Mouse (Mus musculus) embryonic fibroblast, embryonic 13.5 days (primary cell): ENCODE results near the gene Repin1. TPM values are rescaled to one million over a fixed set of nuclear protein-coding genes. Genes with fewer than 3 reads are reported as not detected.

ENCODE experiments used
- H3K27ac ChIP-seq: 2 replicates; pipeline ENCODE4 v1.5.1; 2012; ENCODE audit warnings: low read length, control low read depth, inconsistent platforms; ENCODE audit not compliant: insufficient read depth
- H3K4me1 ChIP-seq: 2 replicates; pipeline ENCODE4 v1.6.1; 2011; ENCODE audit warnings: low read length; ENCODE audit not compliant: control insufficient read depth, insufficient read depth
- H3K4me3 ChIP-seq: 2 replicates; pipeline ENCODE4 v1.5.1; 2011; ENCODE audit warnings: mild to moderate bottlenecking, control low read depth, low read length; ENCODE audit not compliant: insufficient read depth
- CTCF ChIP-seq: IDR thresholded peaks from 2 replicates; pipeline ENCODE4 v1.5.1; 2011; ENCODE audit warnings: mild to moderate bottlenecking, control low read depth, low read length, moderate library complexity, borderline replicate concordance; ENCODE audit not compliant: insufficient read depth
- POLR2A ChIP-seq: IDR thresholded peaks from 2 replicates; pipeline ENCODE4 v1.6.1; 2011; ENCODE audit warnings: low read depth, mild to moderate bottlenecking, control low read depth, low read length, moderate library complexity
- polyA plus RNA-seq: library from polyadenylated mRNA; stranded (reverse); fragments of >200 nt; gene quantifications from 2 replicates; pipeline ENCODE4 v1.2.4, GENCODE M21; 2011; ENCODE audit warnings: low read depth; ENCODE audit not compliant: missing spikeins, insufficient read length

The Repin1 gene
- 16.3 and 19.0 TPM in 2 replicates for polyA plus RNA-seq

DNA sequence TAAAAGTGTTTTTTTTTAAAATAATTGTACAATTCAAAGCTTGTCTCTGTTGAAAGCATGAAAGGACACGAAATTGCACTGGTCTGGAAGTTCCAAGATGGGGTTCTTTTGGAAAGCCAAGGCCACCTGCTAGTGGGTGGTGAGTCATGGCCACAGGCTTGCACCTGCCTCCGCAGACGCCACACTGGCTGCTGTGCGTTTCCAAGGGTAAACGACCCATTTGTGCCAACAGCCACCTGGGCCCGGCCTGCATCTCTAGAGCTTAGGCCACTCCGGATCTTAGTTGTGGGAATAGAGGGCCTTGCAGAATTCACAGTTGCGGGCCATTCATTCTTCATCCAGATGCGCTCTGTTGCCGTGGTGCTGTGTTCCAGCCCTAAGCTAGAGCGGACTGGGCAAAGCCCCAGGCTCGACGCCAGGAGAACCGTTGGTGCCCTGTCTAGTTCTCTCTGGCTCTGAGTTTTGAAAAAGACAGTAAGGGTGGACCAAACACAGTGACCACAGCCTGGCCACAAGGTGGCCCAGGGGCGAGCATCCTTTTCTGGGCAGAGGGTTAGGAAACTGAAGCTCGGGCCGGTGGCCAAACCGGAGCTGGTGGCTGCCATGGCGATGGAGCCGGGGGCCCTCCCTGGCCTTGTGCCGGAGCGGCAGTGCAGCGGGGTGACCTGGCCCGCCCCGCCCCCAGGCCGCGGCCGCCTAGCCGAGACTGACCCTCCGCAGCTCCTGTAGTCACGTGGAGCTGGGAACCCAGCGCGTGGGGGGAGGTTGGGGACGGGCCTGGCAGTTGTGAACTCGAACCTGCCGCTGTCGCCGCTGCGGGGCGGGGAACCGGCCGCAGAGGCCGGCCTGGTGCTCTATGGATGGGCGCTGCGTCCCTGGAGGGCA is at the start of gene Repin1, which contains the start of gene Gm44965:
Gene Repin1, plus strand, starts transcription at position 726 of the 885 bp plus-strand sequence.
Gene Gm44965, plus strand, starts transcription at position 784 of the 885 bp plus-strand sequence.
- Histone ChIP-seq H3K4me1 (no peaks in the 10 kb centered on the region), H3K27ac (peak within 1 kb of the TSS; percentile 53), H3K4me3 (peak within 1 kb of the TSS; percentile 73)
- TF ChIP-seq POLR2A, result peak; percentile 42
- TF ChIP-seq CTCF, result no peak

DNA sequence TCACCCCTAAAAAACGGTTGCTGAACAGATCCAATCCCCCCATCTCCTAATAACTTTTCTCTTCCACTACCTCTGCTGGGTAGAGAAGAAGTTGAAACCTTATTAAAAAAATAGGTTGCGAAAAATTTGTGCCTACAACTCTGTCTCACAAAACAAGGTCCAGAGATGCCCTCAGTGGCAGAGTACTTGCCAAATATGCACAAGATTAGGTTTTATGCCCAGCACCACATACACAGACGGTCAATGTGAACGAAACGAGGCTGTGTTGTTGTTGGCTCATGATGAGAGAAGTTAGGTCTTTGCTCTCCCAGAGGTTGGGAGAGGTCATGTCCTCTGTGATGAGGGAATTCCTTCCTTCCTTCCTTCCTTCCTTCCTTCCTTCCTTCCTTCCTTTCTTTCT is 48.4 kb upstream of the Repin1 start:
- no peak for TF ChIP-seq POLR2A
- no peak for TF ChIP-seq CTCF
- Histone ChIP-seq H3K27ac (no peak overlapping the region), H3K4me1 (peaks cover 27% of the 10 kb centered on the region), H3K4me3 (no peak overlapping the region)

DNA sequence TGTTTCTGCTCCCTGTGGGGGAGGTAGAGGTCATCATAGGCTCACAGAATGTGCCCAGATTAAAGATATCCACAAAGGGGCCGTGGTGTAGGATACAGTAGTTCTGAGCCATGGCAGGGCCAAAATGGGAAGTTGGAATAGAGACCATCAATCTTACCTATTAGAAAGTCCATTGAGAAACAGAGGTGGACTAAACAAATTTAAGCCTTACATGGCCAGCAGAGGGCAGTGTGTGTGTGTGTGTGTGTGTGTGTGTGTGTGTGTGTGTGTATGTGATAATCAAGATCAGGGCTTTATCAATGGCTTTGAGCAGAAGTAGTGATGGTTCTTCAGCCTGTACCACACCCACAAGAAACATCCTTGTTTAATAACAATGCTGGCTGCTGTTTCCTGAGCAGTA is 47.4 kb upstream of the Repin1 start:
- TF ChIP-seq CTCF (no peak; the same call in 1 of the 2 replicates), POLR2A (no peak)
- Histone ChIP-seq H3K4me3 (no peak overlapping the region), H3K4me1 (peaks cover 21% of the 10 kb centered on the region), H3K27ac (peak overlapping the region; percentile 42; the same call in 1 of the 2 replicates)

DNA sequence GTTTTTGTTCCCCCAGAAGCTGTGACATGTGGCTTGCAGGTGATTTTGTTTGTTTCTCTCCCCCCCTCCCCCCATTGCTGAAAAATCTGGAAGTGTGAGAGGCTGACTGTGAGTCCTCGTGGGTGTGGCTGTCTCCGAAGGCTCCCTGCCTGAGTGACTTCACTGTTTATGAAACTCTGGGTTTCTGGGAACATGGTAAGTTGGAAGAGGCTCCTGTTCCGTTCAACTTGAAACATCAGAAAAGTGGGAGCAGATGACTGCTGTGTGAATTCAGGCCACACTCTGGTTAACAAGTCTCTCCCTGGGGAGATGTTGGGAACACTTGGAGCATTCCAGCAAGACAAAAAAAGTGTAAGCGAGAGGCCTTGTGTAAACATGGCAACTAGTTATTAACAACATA is 46.8 kb upstream of the Repin1 start:
- TF ChIP-seq CTCF (no peak), POLR2A (no peak)
- H3K4me1 ChIP-seq, result peaks cover 17% of the 10 kb centered on the region
- H3K27ac ChIP-seq, result peak overlapping the region; percentile 42; the same call in 1 of the 2 replicates
- H3K4me3 ChIP-seq, result no peak overlapping the region

DNA sequence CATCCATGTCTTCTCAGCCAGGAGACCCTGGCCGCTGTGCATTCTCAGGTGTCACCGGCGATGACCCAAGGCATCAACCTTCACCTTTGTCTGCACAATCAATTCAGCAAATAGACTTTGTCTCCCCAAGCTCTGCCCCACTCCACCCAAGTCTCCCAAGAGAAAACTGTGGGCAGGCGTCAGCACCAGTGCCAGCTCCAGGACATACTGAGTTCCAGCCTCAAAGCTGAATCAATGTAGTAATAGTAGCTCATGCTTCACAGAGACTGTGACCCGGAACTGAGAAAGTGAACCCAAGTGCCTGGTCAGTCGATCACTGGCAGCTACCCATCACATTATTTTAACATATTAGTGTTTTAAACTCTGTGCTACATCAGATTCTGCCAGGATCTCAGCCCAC is 45.4 kb upstream of the Repin1 start:
- Histone ChIP-seq H3K27ac (no peak overlapping the region), H3K4me1 (peaks cover 7% of the 10 kb centered on the region; the same call in 1 of the 2 replicates), H3K4me3 (no peak overlapping the region)
- TF ChIP-seq POLR2A, result no peak
- TF ChIP-seq CTCF, result no peak

DNA sequence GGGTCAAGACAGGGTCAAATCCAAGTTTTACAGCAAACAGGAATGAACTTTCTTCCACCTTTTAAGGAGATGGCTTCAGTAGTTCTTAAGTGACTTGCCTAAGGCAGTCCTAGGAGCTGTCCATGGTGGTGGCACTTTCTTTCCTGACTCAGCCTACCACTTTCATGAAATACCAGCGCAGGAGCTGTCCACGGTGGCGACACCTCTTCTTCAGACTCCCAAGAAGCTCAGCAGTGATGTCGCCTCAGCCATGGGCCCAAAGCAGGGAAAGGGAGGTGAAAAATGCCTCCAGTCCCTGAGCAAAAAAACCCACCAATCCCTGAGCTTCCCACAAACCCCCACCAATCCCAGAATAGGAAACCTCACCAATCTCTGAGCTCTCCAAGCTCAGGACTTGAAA is 40.8 kb upstream of the Repin1 start:
- no peak overlapping the region for H3K4me3 ChIP-seq
- TF ChIP-seq POLR2A, result no peak
- TF ChIP-seq CTCF, result no peak
- H3K4me1 ChIP-seq, result no peaks in the 10 kb centered on the region
- H3K27ac ChIP-seq, result no peak overlapping the region

DNA sequence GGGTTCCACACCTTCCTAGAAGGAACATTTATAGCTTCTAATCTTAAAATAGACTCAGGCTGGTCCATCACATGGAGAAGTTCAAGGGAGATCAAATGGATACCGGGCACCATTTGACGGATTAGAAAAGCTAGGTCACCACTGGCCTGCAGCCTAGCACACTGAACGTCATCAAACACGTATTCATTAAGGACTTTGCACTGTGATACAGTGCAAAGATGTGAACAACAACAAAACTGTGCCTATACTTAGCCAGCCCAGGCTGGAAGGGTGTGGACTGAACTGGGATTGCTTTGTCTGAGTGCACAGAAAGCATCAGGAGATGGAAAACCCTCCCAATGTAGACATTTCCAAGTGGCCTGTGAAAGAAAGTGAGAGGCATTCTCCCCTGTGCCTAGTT is 39.9 kb upstream of the Repin1 start:
- TF ChIP-seq CTCF (no peak), POLR2A (no peak)
- no peak overlapping the region for H3K4me3 ChIP-seq
- peak overlapping the region; percentile 77; the same call in 1 of the 2 replicates for H3K27ac ChIP-seq
- no peaks in the 10 kb centered on the region for H3K4me1 ChIP-seq

DNA sequence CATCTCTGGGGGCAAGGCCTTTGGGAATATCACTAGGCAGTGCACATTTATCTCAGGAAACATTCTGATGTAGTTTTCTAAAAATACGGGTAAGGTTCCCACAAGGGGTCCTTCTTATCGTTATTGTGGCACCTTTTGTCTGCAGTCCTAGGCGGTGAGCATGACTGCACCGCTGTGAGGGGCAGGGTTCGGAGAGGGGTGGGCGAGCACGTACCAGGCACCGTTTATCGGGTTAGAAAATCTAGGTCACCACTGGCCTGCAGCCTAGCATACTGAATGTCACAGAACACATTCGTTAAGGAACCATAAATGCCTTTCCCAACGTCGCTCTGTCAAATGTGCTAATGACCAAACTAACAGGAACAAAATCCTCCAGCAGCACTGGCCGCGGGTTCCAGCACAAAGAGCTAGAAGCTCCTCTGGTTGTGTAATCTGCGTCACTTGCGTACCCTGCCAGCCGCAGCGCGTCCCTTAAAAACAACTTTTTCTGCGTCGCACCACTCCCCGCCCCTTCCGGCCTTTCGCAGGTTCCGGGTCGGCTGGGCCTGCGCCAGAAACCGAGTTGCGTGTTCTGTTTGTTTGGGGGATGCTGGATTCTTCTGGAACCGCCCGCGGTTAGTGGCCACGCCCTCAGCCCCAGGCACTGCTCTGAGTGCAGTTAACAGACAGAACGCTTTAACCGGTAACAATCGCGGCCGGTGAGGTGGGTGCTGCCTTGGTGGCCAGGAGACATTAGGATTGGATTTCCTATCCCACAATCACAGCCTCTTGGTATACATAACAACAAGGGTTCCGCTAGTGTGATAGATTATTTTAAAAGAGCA is 39.2 kb upstream of the Repin1 start, which contains the start of gene Lrrc61:
Gene Lrrc61, plus strand, starts transcription at position 517 of the 824 bp plus-strand sequence.
- TF ChIP-seq CTCF (no peak), POLR2A (peak; percentile 83)
- Histone ChIP-seq H3K4me3 (peak within 1 kb of the TSS; percentile 44), H3K27ac (peak within 1 kb of the TSS; percentile 90), H3K4me1 (no peaks in the 10 kb centered on the region)

DNA sequence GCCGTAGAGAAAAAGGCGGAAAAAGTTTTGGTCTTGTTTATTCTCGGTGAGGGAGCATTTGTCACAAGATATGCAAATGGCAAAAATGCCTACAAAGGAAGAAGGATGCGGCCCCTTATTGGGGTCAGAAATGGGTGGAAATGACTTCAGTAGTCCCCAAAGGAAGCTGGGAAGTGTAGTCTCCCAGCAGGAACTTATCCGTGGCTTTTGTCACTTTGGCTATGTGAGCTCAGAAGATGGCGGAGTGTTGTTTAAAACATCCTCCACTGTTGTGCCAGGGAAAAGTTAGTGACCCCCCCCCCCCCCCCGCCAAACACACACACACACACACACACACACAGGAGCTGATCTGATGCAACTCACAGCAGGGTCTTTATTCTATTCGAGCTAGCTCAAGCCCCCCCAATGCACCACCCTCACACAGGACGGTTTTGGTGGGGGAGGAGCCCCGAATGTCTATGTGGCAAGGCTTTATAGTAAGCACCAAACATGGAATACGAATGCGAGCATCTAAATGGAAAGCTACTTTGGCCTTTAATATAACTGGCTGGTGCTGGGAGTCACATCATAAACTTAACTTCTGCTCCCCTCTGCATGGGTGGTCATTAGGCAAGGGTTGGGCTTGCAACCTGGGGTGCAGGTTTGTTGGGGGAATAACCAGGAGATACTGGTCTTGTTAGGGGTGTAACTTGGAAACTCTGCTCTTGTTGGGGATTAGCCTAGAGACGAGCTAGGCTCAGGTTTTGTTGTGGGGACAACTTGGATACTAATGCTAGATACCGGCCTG is 38.4 kb upstream of the Repin1 start:
- Histone ChIP-seq H3K4me1 (no peaks in the 10 kb centered on the region), H3K27ac (peak overlapping the region; percentile 90), H3K4me3 (peak overlapping the region; percentile 44)
- TF ChIP-seq POLR2A (no peak; the same call in 1 of the 2 replicates), CTCF (no peak)
